Mouse (Mus musculus): ENCODE results near the gene Gm7697. TPM values are rescaled to one million over a fixed set of nuclear protein-coding genes. Genes with fewer than 3 reads are reported as not detected.

Gene Gm7697
- not detected for total RNA-seq (2023)

DNA sequence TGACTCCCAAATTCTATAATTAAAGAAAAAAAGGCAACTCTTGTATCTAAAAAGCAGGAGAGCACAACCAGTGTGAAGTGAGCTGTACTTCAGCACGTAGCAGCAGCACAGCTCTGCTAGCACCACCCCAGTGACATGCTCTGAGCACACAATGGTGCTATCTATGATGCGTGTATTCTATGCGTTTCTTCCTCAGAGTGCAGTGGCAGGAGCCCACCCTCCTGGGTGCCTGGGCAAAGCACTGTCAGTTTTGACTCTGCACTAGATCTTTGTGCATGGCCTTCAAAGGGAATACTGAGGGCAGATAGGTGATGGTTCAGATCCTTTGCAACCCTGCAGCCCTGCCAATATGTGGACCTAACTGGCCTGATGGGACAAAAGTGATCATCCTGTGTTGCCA is at the start of gene Gm7697:
Gene Gm7697, minus strand, starts transcription at position 101 of the 400 bp plus-strand sequence.

DNA sequence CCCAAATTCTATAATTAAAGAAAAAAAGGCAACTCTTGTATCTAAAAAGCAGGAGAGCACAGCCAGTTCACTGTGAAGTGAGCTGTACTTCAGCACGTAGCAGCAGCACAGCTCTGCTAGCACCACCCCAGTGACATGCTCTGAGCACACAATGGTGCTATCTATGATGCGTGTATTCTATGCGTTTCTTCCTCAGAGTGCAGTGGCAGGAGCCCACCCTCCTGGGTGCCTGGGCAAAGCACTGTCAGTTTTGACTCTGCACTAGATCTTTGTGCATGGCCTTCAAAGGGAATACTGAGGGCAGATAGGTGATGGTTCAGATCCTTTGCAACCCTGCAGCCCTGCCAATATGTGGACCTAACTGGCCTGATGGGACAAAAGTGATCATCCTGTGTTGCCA is 69.3 kb downstream of the Gm7697 start, which contains the start of gene Gm9495:
Gene Gm9495, minus strand, starts transcription at position 101 of the 400 bp plus-strand sequence.

Other genes with a start within 250 kb of the Gm7697 start
- not detected for gene Gm9495, start 69.4 kb downstream of the Gm7697 start, total RNA-seq (2023)
- gene Zfp868, start 102.6 kb upstream of the Gm7697 start, total RNA-seq (2023): 10 to 100 TPM; 16.6 to 19.5 TPM
- gene Zfp964, start 131.5 kb upstream of the Gm7697 start, total RNA-seq (2023): under 1 TPM; 0.11 to 0.38 TPM
- 10 to 100 TPM; 15.5 to 16.4 TPM for gene Zfp869, start 187.7 kb upstream of the Gm7697 start, total RNA-seq (2023)
- 1 to 10 TPM; 2.7 to 3.5 TPM for gene Zfp963, start 227.0 kb upstream of the Gm7697 start, total RNA-seq (2023)

All from neutrophil, adult 83 days (primary cell).